Mouse (Mus musculus): ENCODE measurements around the gene Zfp622.
"Not testable (repeated sequence)": the region's sequence is repeated elsewhere in the genome, so short reads cannot be mapped to it uniquely, and the experiment has no call there.

Gene Zfp622

GRCm38 (mm10) chr15:25971596-25971995 is 12.6 kb upstream of the Zfp622 start:
- no peak for DNase-seq (ENCODE audit: low read depth)

DNA sequence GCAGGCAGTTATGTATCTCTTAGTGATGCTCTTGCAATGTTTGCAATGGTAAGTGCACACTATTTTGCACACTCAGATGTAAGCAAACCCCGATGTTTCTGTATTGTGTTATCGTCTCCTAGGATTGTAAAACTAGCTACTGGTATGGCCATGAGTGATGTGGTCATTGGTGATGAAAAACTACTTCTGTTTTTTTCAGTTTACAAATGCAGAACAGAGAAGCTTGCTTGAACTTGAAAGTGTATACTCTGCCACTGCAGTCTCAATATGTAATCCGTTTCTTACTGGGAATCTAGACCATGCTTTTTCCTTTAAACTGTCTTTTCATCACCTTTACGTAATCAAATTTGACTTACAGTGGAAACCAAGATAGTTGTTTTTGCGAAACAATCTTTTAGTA is 11.4 kb upstream of the Zfp622 start:
- DNase-seq (ENCODE audit: low read depth): no peak

GRCm38 (mm10) chr15:25974352-25974751 is 9.8 kb upstream of the Zfp622 start:
- no peak for DNase-seq (ENCODE audit: low read depth)

GRCm38 (mm10) chr15:25975810-25976209 is 8.4 kb upstream of the Zfp622 start:
- DNase-seq (ENCODE audit: low read depth): no peak

GRCm38 (mm10) chr15:25983614-25984013 is 552 bp upstream of the Zfp622 start:
- not testable (repeated sequence) for DNase-seq (ENCODE audit: low read depth)

GRCm38 (mm10) chr15:25984734-25985492 is 747 bp downstream of the Zfp622 start:
- no peak for DNase-seq (ENCODE audit: low read depth)

DNA sequence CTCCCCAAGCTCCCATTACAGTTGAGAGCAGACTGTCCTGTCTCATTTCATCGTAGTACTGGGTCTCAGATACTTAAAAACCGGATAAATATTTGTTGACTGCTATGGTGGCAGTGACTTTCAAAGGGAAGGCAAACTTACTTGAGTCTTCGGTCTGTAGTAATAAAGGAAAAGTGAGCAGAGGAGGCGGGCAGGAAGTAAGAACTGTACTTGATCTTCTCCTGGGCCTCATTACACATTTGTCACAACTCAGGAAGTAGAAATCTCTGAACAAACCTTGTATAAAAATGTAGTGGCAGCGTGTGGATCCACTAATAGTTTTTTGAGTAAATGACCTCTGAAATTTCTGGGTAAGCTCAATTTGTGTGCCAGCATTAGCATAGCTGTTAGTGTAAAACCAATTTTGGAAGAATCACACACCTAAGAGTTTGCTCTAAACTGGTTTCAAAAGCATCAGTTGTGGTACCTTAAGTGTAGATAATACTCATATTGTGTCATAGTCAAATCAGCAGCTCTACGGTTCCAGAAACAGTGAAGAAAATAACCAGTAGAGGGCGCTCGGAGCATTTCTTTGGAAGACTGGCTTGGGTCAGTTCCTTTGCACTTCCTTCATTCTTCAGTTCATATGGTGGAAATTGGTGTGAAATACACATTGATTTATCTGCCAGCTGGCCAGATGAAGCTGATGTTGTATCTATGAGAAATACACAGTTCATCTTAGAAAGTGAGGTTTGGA is 9.0 kb downstream of the Zfp622 start:
- peak; percentile 84 for DNase-seq (ENCODE audit: low read depth)

GRCm38 (mm10) chr15:25995521-25995920 is 11.4 kb downstream of the Zfp622 start:
- peak; percentile 74 for DNase-seq (ENCODE audit: low read depth)

DNA sequence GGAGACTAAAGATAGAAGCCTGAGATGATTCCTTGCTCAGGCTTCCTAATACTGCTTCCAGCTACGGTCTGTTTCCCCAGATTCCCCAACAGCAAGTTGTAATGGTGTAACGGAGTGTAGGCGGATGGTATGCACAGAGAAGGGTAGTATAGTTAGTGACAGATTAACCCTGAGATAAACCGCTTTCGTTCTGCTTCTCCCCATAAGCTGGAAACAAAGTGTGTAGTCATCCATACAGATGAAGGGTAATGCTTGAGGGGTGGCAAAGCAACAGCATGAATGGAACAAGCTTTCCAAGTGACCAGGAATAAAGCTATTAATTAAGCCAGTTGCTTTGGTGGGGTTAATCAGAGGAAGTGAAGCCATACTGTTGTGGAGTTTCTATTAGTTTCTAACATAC is 15.4 kb downstream of the Zfp622 start:
- not testable (repeated sequence) for DNase-seq (ENCODE audit: low read depth)

DNA sequence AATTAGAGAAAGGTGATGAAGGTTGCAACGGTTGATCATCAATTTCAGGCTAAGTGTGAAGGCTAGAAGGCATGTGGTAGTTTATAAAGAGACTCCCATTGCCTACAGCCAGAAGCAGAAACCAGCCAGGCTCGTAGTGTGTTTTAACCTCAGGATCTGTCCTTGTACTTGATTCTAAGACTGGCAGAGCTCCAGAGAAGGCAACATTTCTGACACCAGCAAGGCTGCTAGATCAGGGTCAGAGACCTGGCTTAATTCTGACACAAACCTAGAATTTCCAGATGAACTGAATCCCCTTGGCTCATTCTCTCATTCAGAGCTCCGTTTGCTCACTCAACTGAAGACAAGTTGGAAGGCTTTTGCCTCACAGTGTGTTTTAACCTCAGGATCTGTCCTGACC is 24.5 kb downstream of the Zfp622 start:
- DNase-seq (ENCODE audit: low read depth): no peak

- DNase-seq (ENCODE audit: low read depth): no peak
Observed at GRCm38 (mm10) chr15:26012891-26013290, 28.7 kb downstream of the Zfp622 start.

- DNase-seq (ENCODE audit: low read depth): no peak
Observed at GRCm38 (mm10) chr15:26015979-26016665, 32.0 kb downstream of the Zfp622 start.

GRCm38 (mm10) chr15:26021721-26022120 is 37.6 kb downstream of the Zfp622 start:
- DNase-seq (ENCODE audit: low read depth): no peak

GRCm38 (mm10) chr15:26022636-26023035 is 38.5 kb downstream of the Zfp622 start:
- DNase-seq (ENCODE audit: low read depth): no peak

GRCm38 (mm10) chr15:26031692-26032091 is 47.5 kb downstream of the Zfp622 start:
- DNase-seq (ENCODE audit: low read depth): peak; percentile 25

- DNase-seq (ENCODE audit: low read depth): no peak
Observed at GRCm38 (mm10) chr15:26040567-26040966, 56.4 kb downstream of the Zfp622 start.

- no peak for DNase-seq (ENCODE audit: low read depth)
Observed at GRCm38 (mm10) chr15:26041196-26041947, 57.2 kb downstream of the Zfp622 start.

All from NIH3T3 (cell line).